Mouse (Mus musculus): ENCODE measurements around the gene Arg1.

Arg1 gene

GRCm38 (mm10) chr10:24926962-24927720 lies at the start of gene Arg1:
Gene Arg1, minus strand, starts transcription at chr10:24927484.
- no peak for DNase-seq (ENCODE audit: low read depth)

- no peak for DNase-seq (ENCODE audit: low read depth)
Observed at GRCm38 (mm10) chr10:24973845-24974514, 46.7 kb upstream of the Arg1 start.

DNA sequence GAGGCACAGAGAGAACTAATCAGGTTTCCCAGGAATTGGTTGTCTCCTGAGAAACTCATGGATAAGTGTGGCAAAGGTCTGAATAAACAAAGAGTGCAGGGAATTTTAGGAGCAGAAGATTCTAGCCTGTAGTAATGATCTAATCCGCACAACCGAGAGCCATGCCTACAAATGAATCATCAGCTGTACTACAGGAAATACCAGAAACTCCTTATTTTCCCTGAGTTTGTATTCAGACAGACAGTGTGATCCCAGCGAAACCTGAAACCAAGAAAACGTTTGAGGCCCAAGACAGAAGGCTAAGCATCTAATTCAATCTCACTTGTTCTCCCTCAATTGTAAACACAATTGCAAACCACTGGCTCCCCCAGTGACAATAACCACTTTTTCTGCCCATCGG lies 46.1 kb upstream of the Arg1 start:
- DNase-seq (ENCODE audit: low read depth), result no peak

GRCm38 (mm10) chr10:24972923-24973322 lies 45.6 kb upstream of the Arg1 start:
- no peak for DNase-seq (ENCODE audit: low read depth)

DNA sequence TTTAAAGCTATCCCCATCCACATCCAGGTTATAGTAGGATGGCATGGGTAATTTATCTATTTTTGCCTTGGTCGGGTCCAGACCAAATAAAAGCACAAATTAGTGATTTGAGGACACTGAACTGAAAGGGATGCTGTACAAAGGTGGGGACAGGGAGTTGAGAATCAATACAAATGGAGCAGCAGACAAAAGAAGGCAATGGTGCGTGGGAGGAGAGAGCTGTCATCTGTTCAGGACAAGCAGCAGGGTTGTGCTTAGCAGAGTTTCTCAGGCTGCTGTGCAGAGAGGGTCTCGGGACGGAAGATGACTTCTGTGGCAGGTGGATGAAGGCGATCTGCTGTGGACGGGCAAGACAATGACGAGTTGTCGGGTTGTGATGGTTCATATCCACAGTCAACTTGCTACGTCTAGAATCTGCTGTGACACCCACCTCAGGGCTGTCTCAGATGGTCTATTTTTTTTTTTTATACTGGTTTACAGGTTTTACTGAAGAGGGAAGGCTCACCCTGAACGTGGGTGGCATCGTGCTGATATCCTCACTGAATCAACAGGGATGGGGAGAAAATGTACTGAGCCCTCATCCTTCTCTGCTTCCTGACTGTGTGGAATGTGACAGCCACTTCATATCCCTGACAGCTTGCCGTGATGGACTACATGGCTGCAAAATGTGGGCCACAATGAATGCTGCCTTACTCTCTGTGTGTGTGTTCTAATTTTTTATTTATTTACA lies 38.7 kb upstream of the Arg1 start:
- no peak for DNase-seq (ENCODE audit: low read depth)

DNA sequence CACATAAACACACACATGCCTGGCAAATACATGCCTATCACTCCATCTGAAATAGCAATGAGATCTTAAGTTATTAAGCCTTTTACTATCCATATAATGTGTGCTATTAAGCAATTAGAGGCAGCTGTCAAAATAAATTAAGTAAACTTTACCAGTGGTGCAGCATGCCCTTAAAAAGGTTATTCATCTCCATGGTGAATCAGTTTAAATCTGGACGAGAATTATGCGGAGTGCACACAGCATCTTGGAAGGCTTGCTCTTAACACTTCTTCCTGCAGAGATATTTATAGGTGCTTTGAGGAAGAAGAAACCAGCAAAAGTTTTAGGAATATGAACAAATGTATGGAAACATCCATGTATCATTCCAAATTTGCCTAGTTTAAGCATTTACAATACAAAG lies 34.6 kb upstream of the Arg1 start:
- DNase-seq (ENCODE audit: low read depth), result no peak

DNA sequence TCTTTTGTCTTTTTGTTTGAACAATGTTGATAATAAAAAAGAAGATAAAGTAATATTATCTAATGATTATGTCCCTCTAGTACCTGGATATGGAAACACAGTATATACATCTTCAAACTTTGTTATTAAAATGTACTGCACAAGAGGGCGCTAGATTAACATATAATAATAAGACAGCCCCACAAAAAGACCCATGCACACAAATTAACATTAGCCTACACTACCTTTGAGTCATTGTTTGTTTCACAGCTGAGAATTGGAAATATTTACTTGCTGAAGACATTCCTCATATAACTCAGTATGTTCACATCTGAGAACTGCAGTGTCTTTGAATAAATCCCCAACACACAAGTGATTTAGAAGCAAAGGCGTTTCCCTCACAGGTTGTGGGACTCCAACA lies 33.8 kb upstream of the Arg1 start:
- DNase-seq (ENCODE audit: low read depth), result peak; percentile 17

DNA sequence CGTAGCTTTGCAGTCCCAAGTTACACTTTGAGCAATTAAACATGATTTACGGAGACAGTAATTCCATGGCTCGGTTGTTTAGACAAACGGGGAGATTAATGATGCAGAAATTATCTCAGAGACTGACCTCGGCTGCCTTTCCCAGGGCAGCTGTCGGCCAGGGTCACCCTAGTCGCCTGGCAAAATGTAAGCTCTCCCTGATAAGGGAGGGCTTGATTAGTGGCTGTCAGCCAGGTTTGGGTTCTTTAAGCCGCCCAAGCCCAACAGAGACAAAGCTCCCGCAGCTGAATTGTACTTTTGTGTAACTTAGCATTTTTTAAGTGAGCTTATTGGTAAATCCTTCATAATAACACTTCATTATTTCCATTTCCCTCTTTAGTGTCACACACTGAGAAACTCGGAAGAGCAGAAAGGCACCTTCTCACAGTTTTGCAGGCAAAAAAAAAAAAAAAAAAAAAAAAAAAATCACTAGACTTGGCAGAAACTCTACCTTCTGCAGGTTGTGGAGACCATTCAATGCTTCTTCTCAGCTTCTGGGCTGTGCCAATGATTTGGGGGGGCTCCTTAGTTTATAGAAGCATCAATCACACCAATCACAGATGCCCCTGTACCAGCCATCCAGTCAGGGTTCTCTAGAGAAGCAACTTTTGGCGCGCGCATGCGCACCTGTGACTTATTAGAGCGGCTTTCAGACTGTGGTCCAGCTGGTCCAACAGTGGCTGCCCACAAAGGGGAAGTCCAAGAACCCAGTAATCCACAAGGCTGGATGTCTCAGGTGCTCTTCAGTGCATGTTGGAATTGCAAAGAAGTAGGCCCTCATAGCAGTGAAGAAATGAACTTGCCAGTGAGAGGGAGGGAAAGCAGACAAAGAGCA lies 32.0 kb upstream of the Arg1 start:
- DNase-seq (ENCODE audit: low read depth), result no peak

GRCm38 (mm10) chr10:24958280-24959042 lies 31.2 kb upstream of the Arg1 start:
- no peak for DNase-seq (ENCODE audit: low read depth)

DNA sequence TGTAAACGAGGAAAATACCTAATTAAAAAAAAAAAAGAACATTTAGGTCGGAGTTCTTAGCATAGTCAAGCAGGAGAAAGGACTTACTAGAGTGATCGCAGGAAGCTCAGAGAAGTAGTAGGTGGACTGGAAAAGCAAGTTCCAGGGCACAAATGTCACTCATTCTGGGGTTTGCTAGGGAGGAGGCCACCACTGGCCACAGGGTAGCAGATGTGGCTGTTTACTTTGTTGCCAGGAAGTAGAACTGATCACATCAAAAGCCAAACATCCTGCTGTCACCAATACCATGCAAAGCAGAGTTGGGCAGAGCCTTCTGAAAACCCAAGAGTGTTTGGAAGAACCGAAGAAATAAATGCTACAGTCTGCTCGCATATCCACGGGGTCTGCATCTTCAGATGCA lies 26.6 kb upstream of the Arg1 start:
- DNase-seq (ENCODE audit: low read depth), result no peak

GRCm38 (mm10) chr10:24952549-24952948 lies 25.3 kb upstream of the Arg1 start:
- no peak for DNase-seq (ENCODE audit: low read depth)

GRCm38 (mm10) chr10:24951575-24951974 lies 24.3 kb upstream of the Arg1 start:
- DNase-seq (ENCODE audit: low read depth), result no peak

- no peak for DNase-seq (ENCODE audit: low read depth)
Observed at GRCm38 (mm10) chr10:24950223-24950622, 22.9 kb upstream of the Arg1 start.

- DNase-seq (ENCODE audit: low read depth), result no peak
Observed at GRCm38 (mm10) chr10:24948278-24948677, 21.0 kb upstream of the Arg1 start.

DNA sequence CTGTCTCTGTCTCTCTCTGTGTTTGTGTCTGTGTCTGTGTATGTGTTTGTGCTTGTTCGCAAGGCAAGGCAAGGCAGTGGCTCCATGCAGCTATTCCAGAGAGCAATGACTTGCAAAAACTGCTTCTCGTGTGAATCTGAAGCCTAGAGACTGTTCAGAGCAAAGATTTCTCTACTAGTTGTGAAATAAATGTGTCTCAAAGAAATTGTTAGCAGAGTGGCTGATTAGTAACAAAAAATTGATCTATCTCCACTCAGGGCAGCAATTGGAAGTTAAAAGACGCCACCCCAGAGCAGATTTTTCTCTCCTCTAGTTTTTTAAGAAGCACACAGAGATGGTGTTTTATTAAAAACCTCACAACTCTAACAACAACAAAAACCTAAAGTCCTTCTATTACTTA lies 20.6 kb upstream of the Arg1 start:
- DNase-seq (ENCODE audit: low read depth), result no peak

- DNase-seq (ENCODE audit: low read depth), result no peak
Observed at GRCm38 (mm10) chr10:24930143-24930542, 2.9 kb upstream of the Arg1 start.

DNA sequence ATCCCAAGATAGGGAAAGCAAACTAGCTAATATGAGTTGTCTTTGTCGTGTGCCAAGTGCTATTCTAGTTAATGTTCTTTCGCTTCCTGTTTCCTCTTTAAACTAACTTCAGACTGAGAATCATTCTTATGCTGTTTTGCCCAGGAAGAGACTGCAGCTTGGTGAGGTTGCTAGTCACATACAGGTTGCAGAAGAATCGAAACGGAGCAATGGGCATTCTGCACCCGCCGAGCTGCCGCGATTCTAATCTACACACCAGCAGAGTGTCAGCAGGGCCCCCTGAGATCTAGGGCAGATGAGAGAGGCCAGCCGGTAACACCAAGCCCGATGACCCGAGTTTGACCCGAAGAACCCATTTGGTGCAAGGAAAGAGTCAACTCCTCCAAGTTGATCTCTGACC lies 788 bp upstream of the Arg1 start:
- DNase-seq (ENCODE audit: low read depth), result no peak

DNA sequence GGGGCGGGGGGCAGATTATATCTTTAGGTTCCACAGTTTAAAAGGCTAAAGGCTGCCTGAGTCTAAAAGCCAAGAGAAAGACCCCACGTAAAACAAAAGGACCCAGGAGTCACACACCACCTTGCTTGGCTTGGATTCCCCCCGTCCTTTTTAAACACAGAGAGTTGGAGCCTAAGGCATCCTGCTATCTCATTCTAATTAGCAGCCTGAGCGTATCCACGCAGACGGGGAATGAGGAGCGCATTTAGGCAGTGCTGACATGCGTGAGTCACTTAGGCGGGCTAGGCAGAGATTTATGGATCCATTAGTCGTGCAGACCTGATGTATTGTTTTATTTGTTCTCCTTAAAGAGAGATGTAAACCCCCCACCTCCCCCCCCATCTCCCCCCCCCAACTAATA lies 904 bp downstream of the Arg1 start:
- no peak for DNase-seq (ENCODE audit: low read depth)

DNA sequence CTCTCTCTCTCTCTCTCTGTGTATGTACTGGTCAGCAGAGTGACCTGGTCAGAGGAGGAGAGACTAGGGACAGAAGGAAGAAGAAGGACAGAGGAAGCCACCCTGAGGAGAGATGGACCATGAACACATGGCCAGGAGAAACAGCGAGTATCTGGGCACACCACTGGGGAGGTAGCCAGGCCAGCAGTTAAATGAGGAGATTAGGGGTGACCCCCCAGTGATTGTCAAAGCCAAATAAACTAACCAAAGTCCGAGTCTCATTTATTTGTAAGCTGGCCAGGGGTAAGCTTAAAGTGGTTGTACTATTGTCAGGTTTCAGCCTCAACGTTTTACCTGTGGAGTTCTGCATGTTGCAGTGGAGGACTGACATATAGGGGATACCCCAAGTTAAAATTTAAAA lies 3.0 kb downstream of the Arg1 start:
- no peak for DNase-seq (ENCODE audit: low read depth)

DNA sequence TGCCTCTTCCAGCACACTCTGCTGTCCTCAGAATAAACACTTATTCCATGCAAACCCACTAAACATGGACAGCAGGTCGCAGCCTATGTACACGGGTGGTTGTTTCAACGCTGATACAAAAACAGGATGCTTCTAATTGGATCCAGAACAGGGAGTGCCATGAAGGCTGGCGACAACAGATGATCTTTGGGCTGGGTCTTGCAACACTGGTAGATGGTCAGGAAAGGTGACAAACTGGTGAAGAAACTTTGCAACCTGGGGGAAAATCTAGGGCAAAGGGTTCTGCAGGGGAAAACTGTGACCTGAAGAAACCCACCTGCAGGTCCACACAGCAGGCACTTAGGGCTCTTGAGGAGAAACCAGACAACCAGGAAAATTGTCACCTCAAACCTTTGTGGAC lies 4.3 kb downstream of the Arg1 start:
- DNase-seq (ENCODE audit: low read depth), result no peak

DNA sequence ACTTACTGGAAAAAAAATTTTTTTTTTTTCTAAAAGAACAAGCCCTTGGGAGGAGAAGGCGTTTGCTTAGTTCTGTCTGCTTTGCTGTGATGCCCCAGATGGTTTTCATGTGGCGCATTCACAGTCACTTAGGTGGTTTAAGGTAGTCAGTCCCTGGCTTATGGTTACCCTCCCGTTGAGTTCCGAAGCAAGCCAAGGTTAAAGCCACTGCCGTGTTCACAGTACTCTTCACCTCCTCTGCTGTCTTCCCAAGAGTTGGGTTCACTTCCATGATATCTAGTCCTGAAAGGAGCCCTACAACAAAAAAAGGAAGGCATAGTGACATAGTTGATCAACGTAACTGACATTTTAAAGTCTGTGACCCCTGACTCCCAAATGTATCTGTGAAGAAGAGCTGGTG lies 11.8 kb downstream of the Arg1 start:
- no peak for DNase-seq (ENCODE audit: low read depth)
